Mouse (Mus musculus): Measurements from ENCODE around the gene Ms4a15.

GRCm38 (mm10) chr19:10990751-10991150, 2.3 kb downstream of the Ms4a15 start:
- no peak for TF ChIP-seq CTCF (IDR thresholded peaks at IDR 0.05; ENCODE audit: control insufficient read depth, insufficient read depth, insufficient read length)
- TF ChIP-seq CEBPB (IDR thresholded peaks at IDR 0.05; ENCODE audit: low read depth): no peak
- no peak for TF ChIP-seq USF1 (IDR thresholded peaks at IDR 0.05; ENCODE audit: low read depth)
- TF ChIP-seq MYOG (IDR thresholded peaks at IDR 0.05; ENCODE audit: control insufficient read depth, extremely low read depth, insufficient read length): no peak
- TF ChIP-seq FOSL1 (IDR thresholded peaks at IDR 0.05; ENCODE audit: insufficient read depth, low read length, poor library complexity, severe bottlenecking): no peak
